Mouse (Mus musculus) lung, adult 18-20 months (tissue): ENCODE measurements around the gene Rbks.
"Not testable (repeated sequence)": the region's sequence is repeated elsewhere in the genome, so short reads cannot be mapped to it uniquely, and the experiment has no call there.

Experiments
- DNase-seq, 2 experiments: peaks; one replicate each; pipeline ENCODE4 v3.0.0; 2022; ENCODE audit warnings: mixed read lengths in 2 of 2

Rbks gene

GRCm38 (mm10) chr5:31620326-31620725 lies 77.1 kb downstream of the Rbks start:
- no peak for DNase-seq

GRCm38 (mm10) chr5:31614339-31615025 lies 82.9 kb downstream of the Rbks start:
- DNase-seq, result no peak

GRCm38 (mm10) chr5:31613852-31614286 lies 83.6 kb downstream of the Rbks start:
- DNase-seq, result peak; percentile 87 to 90

GRCm38 (mm10) chr5:31611186-31611585 lies 86.2 kb downstream of the Rbks start:
- no peak for DNase-seq

- DNase-seq, result peak; percentile 30 to 40
These were observed 86.9 kb downstream of the Rbks start for GRCm38 (mm10) chr5:31610376-31611086.

GRCm38 (mm10) chr5:31606151-31606550 lies 91.3 kb downstream of the Rbks start:
- peak in 1 of 2 experiments; percentile 36 for DNase-seq

- no peak for DNase-seq
These were observed 93.7 kb downstream of the Rbks start for GRCm38 (mm10) chr5:31603766-31604165.

- DNase-seq, result peak; percentile 89 to 93
These were observed 95.0 kb downstream of the Rbks start for GRCm38 (mm10) chr5:31602377-31602776.

GRCm38 (mm10) chr5:31601162-31601722 lies 96.2 kb downstream of the Rbks start:
- DNase-seq, result no peak

- DNase-seq, result no peak
These were observed 98.3 kb downstream of the Rbks start for GRCm38 (mm10) chr5:31599161-31599560.

- peak; percentile 48 to 69 for DNase-seq
These were observed 98.8 kb downstream of the Rbks start for GRCm38 (mm10) chr5:31598579-31598978.

GRCm38 (mm10) chr5:31598121-31598520 lies 99.3 kb downstream of the Rbks start:
- DNase-seq, result no peak

- no peak for DNase-seq
These were observed 99.9 kb downstream of the Rbks start for GRCm38 (mm10) chr5:31597430-31597944.

- peak; percentile 74 to 85 for DNase-seq
These were observed 100.7 kb downstream of the Rbks start, which contains the start of gene Mrpl33 for GRCm38 (mm10) chr5:31596481-31597429. Mrpl33 (plus strand) TSS chr5:31596935.

- no peak for DNase-seq
These were observed 101.6 kb downstream of the Rbks start for GRCm38 (mm10) chr5:31595868-31596267.

GRCm38 (mm10) chr5:31591122-31591521 lies 106.3 kb downstream of the Rbks start:
- no peak for DNase-seq

GRCm38 (mm10) chr5:31589711-31590319 lies 107.6 kb downstream of the Rbks start:
- no peak for DNase-seq

- not testable (repeated sequence) for DNase-seq
These were observed 108.8 kb downstream of the Rbks start for GRCm38 (mm10) chr5:31588672-31589071.

GRCm38 (mm10) chr5:31588016-31588415 lies 109.4 kb downstream of the Rbks start:
- DNase-seq, result no peak

GRCm38 (mm10) chr5:31585526-31585925 lies 111.9 kb downstream of the Rbks start:
- no peak for DNase-seq

- DNase-seq, result no peak
These were observed 114.2 kb downstream of the Rbks start for GRCm38 (mm10) chr5:31583261-31583660.

GRCm38 (mm10) chr5:31581932-31582331 lies 115.5 kb downstream of the Rbks start:
- DNase-seq, result no peak
